Mouse (Mus musculus): Measurements from ENCODE around the gene Utp4. TPM values are rescaled to one million over a fixed set of nuclear protein-coding genes. Genes with fewer than 3 reads are reported as not detected.

Gene Utp4
- total and polyA plus RNA-seq, 2 experiments from 2014 or later: 25.5 to 29.5 TPM

DNA sequence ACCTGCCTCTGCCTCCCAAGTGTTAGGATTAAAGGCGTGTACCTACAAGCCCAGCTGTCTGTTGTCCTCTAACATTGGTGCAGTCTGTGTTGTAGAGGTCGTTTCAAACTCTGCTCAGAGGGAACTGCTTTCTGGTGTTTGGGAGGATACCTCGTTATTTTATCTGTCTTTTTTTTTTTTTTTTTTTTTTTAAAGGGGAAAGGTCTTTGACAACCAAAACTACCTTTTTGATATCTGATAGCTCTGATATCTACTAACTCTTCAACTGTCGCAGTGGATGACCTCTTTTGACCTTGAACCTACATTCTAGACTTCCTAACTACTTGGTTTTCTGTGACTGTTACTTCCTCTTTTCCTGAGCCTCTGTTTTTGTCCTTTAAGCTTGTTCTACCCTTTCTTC, 71.1 kb downstream of the Utp4 start:
- no peak overlapping the region for H3K4me3 ChIP-seq (ENCODE audit: low read length)

DNA sequence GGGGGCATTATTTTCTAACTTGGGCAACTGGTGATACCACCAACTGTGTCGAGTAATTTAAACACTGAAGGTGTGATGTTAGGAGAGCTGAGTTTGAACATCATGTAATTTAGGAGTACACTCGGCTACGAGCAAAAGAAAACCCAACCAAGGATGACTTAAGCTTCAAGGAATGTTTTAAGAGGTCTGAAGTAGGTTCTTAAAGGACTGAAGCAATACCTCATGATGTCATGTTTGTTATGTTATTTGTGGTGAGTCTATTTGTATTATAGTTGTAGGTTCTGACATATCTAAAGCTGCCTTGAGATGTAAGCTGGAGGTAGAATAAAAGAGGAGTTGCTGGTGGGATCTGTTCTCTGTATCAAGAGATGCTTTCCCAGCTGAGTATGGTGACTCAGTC, 76.5 kb downstream of the Utp4 start:
- Histone ChIP-seq H3K9ac (replicated peaks; ENCODE audit: low read length) (no peak overlapping the region), H3K4me1 (ENCODE audit: insufficient read depth, low read length) (no peaks in the 10 kb centered on the region), H3K27me3 (ENCODE audit: insufficient read depth, low read length) (no peaks in the 10 kb centered on the region), H3K4me3 (ENCODE audit: low read length) (no peak overlapping the region), H3K27ac (no peak overlapping the region), H3K4me2 (ENCODE audit: low read depth, low read length) (no peak overlapping the region), H3K9me3 (ENCODE audit: low read length) (no peaks in the 10 kb centered on the region), H3K36me3 (ENCODE audit: insufficient read depth, low read length) (no peaks in the 10 kb centered on the region)
- ATAC-seq (no peak), DNase-seq (ENCODE audit: low spot score) (no peak)
- no peak for TF ChIP-seq CTCF (IDR thresholded peaks at IDR 0.05; ENCODE audit: low read depth)
- WGBS: 82% methylated on average over 3 of the region's 3 CpGs

More for the DNA sequence above, 71.1 kb downstream of the Utp4 start:
- Histone ChIP-seq H3K4me2 (ENCODE audit: low read depth, low read length) (no peak overlapping the region), H3K4me1 (ENCODE audit: insufficient read depth, low read length) (no peaks in the 10 kb centered on the region), H3K9ac (replicated peaks; ENCODE audit: low read length) (no peak overlapping the region), H3K27ac (no peak overlapping the region), H3K36me3 (ENCODE audit: insufficient read depth, low read length) (no peaks in the 10 kb centered on the region), H3K27me3 (ENCODE audit: insufficient read depth, low read length) (no peaks in the 10 kb centered on the region), H3K9me3 (ENCODE audit: low read length) (no peaks in the 10 kb centered on the region)
- TF ChIP-seq CTCF (IDR thresholded peaks at IDR 0.05; ENCODE audit: low read depth): no peak
- no peak for DNase-seq (ENCODE audit: low spot score)
- WGBS: 74% methylated on average over 4 of the region's 4 CpGs
- no peak for ATAC-seq

DNA sequence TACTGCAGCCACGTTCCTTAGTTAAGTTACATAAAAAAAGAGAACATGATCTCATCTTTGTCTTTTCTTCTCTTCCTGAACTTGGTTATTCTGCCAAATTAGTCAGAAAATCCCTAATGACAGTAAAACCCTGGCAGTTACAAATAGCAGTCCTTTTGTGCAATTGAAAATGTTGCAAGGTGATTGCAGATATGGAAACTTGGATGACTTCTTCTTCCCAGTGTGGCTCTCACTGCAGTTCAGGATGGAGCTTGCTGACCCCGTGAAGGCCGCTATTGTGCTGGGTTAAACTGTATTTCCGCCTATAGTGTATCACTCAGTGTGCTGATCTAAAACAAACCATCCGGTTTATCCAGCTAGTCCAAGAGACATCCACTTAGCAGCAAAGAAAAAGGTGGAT, 78.5 kb downstream of the Utp4 start:
- Histone ChIP-seq H3K27me3 (ENCODE audit: insufficient read depth, low read length) (no peaks in the 10 kb centered on the region), H3K9me3 (ENCODE audit: low read length) (no peaks in the 10 kb centered on the region), H3K4me1 (ENCODE audit: insufficient read depth, low read length) (no peaks in the 10 kb centered on the region), H3K9ac (replicated peaks; ENCODE audit: low read length) (no peak overlapping the region), H3K36me3 (ENCODE audit: insufficient read depth, low read length) (no peaks in the 10 kb centered on the region), H3K4me2 (ENCODE audit: low read depth, low read length) (no peak overlapping the region), H3K27ac (no peak overlapping the region), H3K4me3 (ENCODE audit: low read length) (no peak overlapping the region)
- DNase-seq (ENCODE audit: low spot score): no peak
- WGBS: 74% methylated on average over 5 of the region's 5 CpGs
- TF ChIP-seq CTCF (IDR thresholded peaks at IDR 0.05; ENCODE audit: low read depth): no peak
- no peak for ATAC-seq

Other genes starting within 250 kb of the Utp4 start
- 6.6 and 7.1 TPM in 2 replicates for gene Tango6, start 210.6 kb upstream of the Utp4 start, total RNA-seq (2014; rRNA removed)
- gene Tango6, start 210.6 kb upstream of the Utp4 start, polyA plus RNA-seq (2015; fragmentation: Nextera tagmentation; extraction: Ambion mirVana): 4.0 and 4.6 TPM in 2 replicates
- gene Has3, start 23.4 kb upstream of the Utp4 start, total RNA-seq (2014; rRNA removed): 20.0 and 21.0 TPM in 2 replicates
- 0.63 and 1.2 TPM in 2 replicates for gene Has3, start 23.4 kb upstream of the Utp4 start, polyA plus RNA-seq (2015; fragmentation: Nextera tagmentation; extraction: Ambion mirVana)
- gene Sntb2, start 42.1 kb downstream of the Utp4 start, total RNA-seq (2014; rRNA removed): 7.3 and 8.7 TPM in 2 replicates
- gene Sntb2, start 42.1 kb downstream of the Utp4 start, polyA plus RNA-seq (2015; fragmentation: Nextera tagmentation; extraction: Ambion mirVana): 4.6 and 6.0 TPM in 2 replicates
- gene Vps4a, start 137.6 kb downstream of the Utp4 start, total RNA-seq (2014; rRNA removed): 81.6 and 92.3 TPM in 2 replicates
- gene Vps4a, start 137.6 kb downstream of the Utp4 start, polyA plus RNA-seq (2015; fragmentation: Nextera tagmentation; extraction: Ambion mirVana): 153 and 155 TPM in 2 replicates
- gene Pdf, start 155.0 kb downstream of the Utp4 start, total RNA-seq (2014; rRNA removed): 57.7 and 68.8 TPM in 2 replicates
- 30.5 and 36.9 TPM in 2 replicates for gene Pdf, start 155.0 kb downstream of the Utp4 start, polyA plus RNA-seq (2015; fragmentation: Nextera tagmentation; extraction: Ambion mirVana)
- gene Cog8, start 163.1 kb downstream of the Utp4 start, total RNA-seq (2014; rRNA removed): 47.9 and 48.8 TPM in 2 replicates
- gene Cog8, start 163.1 kb downstream of the Utp4 start, polyA plus RNA-seq (2015; fragmentation: Nextera tagmentation; extraction: Ambion mirVana): 33.0 and 33.2 TPM in 2 replicates
- gene Nip7, start 163.2 kb downstream of the Utp4 start, total RNA-seq (2014; rRNA removed): 16.1 and 20.7 TPM in 2 replicates
- 58.1 and 59.5 TPM in 2 replicates for gene Nip7, start 163.2 kb downstream of the Utp4 start, polyA plus RNA-seq (2015; fragmentation: Nextera tagmentation; extraction: Ambion mirVana)
- not detected in 2 replicates for gene Tmed6, start 172.0 kb downstream of the Utp4 start, total RNA-seq (2014; rRNA removed)
- gene Tmed6, start 172.0 kb downstream of the Utp4 start, polyA plus RNA-seq (2015; fragmentation: Nextera tagmentation; extraction: Ambion mirVana): not detected in 2 replicates
- gene Terf2, start 202.9 kb downstream of the Utp4 start, total RNA-seq (2014; rRNA removed): 15.5 TPM in 2 replicates
- 22.9 and 23.2 TPM in 2 replicates for gene Terf2, start 202.9 kb downstream of the Utp4 start, polyA plus RNA-seq (2015; fragmentation: Nextera tagmentation; extraction: Ambion mirVana)

Data from hindbrain, postnatal 0 days (tissue).